Mouse (Mus musculus): ENCODE data around the gene Gpr137.
A peak's percentile ranks its signal among the peaks of the same experiment; 100 is the strongest.

Gene Gpr137

DNA sequence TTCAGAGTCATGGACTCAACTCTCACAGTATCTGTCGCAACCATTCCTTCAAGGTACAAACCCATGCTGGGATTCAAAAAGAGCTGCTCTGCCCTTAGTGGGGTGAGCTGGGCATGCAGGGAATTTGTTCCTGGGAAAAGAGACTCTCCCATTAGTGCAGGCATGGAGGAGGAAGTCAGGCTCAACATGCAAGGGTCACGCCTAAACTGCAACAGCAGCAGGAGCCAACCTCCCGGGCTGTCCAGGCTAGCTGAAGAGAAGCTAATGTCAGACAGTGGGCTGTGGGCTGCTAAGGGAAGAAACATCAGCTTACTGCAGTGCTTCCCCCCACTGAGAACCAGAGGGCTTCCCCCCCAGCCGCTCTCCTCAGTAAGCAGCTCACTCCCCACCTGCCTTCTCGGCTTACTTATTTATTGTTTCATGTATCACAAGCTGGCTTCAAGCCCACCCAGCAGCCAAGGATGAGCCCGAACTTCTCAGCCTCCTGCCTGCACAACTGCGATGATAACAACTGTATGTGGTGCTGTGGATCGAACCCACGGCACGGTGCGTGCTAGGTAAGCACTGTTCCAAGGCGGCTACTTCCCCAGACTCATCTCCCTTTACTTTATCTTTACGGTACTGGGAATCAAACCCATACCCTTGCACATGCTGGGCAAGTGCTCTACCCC is 30.1 kb upstream of the Gpr137 start:
- no peak for DNase-seq

DNA sequence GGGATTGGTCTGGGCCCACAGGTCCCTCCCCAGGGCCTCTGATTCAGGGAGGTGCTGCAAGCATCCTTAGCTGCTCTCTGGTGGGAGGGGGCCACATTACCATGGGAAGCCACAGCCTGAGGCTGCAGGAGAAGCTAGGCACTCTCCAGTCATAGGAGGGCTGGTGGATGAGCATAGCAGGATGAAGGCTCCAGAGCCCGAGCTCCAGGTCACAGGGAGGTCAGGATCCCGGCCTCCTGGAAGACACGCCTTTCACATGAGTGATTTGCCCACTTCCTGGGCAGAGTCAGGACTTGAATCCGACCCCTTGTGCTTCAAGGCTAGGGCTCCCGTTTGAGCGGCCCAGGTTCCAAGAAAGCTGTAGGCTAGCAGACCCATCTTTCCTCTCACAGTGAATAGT is 29.4 kb upstream of the Gpr137 start:
- no peak for DNase-seq

DNA sequence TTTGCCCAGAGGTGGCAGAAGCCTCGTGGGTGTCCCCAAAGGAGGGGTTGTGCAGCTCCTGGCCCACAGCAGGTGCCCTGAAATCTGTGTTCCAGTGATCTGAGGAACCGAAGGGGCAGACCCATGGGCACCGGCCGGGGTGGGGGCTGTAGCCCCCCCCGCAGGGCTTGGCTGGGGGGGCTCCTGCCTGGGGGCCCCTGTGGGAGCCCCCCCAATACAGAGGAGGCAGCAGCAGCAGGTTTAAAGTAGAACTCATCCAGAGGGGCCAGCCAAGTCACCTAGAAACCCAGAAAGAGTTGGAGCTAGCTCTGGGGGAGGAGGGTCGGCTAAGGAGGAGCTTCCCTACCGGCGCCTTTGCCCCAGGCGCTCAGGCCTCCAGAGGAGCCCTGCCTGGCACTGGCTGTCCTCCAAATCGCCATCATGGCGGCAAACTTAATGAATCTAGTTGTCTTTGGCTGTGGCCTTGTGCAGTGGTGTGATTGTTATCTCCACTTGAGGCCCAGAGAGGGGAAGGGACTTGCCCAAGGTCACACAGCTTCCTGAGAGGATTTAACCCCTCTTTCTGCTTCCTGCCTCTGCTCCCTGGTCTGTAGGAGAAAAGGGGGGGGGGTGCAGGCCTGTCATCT is 28.3 kb upstream of the Gpr137 start:
- no peak for DNase-seq

DNA sequence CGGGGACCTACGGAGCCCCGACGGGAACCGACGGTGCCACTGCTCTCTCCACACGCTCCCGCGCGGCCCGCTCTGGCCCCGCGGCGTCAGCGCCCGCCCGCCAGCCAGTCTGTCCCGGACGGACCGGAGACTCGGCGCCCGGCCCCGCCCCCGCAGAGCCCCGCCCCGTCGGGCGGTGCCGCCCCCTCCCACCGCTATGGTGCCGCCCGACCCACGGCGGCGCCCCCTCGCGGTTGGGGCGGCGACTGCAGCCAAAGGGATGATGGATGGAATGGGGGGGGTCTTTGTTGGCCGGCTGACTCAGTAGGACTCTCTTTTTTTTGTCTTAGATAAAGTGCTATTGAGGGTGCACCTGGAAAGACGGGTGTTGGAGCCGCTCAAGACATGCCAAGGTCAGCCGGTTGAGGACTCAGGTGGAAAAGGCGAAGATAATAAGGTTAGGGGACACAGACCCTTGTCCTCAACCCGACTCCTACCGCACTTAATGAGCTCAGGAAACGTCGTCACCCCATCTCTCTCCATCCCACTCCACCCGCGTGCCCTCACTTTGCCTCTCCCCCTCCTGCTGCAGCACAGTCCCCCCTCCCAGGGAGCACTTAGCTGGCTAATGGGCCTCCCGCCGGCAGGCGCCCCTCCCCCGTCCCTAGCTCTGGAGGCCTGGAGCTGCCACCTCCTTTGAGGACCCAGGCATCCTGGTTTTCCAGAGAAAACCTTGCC is 27.5 kb upstream of the Gpr137 start:
- peak; percentile 74 for DNase-seq

DNA sequence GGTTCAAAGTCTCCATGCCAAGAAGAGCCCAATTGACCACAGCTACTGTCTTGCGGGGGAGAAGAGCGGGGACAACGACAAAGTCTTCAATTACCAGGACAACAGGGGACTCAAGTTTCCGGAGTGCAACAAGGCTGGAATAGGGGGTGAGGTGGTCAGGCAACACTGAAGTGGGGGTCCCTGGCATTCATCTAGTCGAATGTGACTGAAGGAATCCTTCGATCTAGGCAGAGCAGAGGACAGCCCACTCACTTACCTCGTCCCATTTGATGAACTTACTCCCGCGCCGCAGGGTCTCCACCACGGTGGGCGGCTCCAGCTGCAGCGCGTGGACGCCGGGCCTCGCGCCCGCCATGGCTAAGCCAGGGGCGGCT is 27.0 kb upstream of the Gpr137 start:
- no peak for DNase-seq

DNA sequence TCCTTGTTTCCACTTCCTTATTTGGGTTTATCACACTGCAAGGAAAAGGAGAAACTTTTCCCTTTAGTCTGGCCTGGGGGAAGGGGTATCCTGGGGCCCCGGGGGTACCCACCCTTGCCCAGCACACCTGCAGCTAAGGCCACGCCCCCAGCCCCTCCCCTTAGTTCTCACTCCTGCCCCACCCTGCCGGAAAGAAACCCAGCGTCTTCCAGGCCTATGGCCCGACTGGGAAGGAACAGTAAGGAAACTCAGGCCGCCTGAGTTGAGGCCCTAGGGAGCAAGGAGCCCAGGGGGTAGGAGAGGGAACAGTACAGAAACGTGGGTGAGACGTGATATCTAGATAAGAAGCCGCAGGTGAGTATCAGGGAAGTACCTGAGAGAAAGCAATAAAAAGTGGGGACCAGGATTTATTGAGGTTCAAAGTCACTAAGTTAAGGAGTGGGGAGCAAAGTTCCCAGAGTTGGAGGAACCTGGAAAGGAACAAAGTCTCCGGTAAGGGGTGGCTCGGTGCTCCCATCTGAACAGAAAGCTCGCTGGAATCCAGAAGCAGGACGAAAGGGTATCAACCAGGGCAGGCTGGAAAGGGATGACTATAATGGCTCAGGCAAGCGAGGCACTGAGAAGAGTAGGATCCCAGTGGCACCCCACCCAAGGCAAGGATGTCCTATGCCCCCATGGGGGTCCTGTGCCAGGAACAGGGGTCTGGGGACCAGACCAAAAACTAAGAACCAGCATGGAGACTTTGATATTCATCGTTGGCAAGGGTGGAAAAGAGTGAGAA is 26.4 kb upstream of the Gpr137 start:
- DNase-seq, result peak; percentile 37

DNA sequence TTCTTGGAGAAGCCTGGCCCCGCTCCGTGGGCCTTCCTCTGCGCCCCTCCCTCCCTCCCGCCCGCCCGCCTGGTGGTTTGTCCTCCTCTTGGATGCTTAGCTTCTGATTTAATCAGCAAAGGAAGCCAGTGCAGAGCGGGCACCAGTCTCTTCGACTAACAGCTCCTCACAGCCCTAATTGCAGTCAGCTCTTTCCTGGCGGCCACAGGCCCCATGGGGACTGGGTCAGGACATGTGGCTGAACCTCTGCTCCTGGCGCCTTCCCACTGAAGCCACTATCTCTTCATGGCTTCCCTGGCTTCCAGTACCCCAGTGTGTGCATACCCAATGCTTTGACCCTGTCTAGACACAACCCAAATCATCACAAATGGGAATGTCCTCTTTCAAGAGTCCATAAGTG is 14.2 kb upstream of the Gpr137 start:
- DNase-seq, result no peak

DNA sequence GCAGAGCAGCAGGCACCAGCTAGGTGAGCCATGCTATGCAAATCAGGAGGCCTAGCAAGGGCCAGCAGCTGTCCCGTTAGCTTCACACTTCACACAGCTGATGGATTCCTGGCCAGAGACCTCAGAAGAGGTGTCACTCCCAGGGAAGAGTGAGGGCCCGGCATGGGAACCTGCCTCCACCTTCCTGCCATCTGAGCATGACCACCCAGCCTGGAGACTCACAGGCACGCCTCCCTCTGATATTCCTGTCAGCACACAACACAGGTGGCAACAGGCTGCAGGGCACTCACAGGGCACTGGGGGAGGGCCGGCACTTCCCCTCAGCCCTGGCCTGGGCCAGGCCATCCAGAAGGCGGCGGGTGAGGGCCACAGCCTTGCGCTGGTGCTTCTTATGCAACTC is 13.1 kb upstream of the Gpr137 start:
- no peak for DNase-seq

DNA sequence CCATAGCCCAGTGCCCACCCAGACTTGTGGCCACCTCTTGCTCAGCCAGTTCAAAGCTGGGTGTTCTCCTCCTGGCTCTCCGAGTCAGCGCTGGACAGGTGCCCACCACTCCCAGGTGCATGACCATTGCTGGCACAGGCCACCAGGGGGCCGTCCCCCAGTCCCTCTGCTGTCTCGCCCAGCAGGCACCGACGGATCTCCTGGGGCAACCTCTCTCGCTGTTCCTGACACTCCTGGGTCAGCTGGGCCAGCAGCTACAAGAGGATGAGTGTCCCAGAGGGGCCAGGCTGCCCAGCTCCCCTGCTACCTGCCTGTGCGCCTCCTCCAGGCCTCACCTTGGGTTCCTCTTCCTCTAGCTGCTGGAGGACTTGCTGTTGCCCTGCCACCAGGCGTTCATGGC is 11.8 kb upstream of the Gpr137 start:
- peak; percentile 36 for DNase-seq

DNA sequence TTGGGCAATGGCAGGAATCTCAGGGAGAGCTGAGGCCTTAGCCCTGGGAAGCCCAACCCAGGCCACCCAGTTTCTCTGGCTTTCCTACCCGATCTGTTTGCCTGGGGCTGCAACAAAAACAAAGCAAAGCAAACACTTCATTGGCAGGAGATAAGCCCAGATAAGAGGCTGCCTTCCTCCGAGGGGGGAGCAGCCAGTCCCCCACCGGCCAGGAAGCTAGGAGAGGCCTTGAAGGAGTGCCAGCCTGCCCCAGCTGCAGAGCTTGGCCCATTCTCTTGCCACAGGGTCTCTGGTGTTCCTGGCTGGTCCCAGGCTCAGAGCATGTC is 10.4 kb upstream of the Gpr137 start:
- peak; percentile 43 for DNase-seq

DNA sequence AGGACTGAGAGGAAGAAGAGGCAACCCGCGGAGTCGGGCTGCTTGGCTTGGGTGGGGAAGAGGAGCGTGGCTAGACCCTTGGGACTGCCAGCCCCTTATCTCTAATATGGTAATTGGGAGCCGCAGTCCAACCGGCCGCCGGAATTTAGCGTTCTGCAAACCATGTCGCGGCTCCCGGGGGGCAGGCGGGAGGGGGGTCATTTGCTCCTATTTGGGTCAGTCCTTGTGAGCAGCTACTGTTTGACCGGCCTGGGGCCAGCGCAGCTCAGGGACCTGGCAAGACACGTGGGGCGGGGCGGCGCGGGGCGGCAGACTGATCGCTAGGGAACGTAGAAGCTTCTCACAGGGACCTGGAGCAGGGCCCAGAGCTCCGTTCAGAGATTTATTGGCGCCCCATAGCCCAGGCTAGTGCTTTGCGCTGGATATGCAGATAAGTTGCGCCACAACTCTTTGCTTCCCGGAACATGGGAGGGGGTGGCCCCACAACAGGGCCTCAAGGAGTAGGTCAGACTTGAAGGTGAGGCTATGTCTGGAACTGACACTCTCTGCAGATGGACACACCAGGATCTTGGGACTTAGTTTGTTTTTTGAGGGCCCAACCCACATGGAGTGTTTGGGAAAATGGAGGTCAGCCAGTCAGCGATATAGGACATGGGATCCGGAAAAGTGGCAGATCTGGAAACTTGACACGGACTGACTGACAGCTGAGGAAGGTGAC is 9.9 kb upstream of the Gpr137 start:
- peak; percentile 58 for DNase-seq

DNA sequence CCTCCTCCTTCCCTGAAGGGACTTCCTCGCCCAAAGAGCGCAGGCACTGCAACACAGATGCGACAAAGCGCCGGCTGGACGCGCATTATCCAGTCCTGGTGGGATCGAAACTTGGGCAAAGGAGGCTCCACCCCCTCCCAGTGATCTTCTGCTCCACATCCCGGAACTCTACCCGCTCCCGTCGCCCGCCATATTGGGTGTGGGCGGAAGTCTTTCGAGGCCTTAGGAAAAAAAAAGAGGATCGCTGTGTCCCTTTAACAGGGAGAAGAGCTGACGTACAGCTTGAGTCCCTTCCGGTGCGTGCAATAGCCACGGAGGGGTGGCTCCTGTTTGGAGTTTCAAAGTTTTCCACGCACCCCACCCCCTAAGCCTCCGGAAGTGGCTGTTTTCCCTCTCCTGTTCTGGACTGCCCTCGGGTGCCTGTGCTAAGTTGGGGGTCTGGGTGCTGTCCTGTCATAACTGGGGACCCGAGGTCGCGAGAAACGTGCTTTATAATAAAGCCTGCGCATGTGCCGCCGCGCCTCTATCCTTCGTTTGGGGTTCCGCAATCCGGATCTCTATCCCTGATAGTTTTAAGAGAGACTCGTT is 9.2 kb upstream of the Gpr137 start:
- DNase-seq, result peak; percentile 85

DNA sequence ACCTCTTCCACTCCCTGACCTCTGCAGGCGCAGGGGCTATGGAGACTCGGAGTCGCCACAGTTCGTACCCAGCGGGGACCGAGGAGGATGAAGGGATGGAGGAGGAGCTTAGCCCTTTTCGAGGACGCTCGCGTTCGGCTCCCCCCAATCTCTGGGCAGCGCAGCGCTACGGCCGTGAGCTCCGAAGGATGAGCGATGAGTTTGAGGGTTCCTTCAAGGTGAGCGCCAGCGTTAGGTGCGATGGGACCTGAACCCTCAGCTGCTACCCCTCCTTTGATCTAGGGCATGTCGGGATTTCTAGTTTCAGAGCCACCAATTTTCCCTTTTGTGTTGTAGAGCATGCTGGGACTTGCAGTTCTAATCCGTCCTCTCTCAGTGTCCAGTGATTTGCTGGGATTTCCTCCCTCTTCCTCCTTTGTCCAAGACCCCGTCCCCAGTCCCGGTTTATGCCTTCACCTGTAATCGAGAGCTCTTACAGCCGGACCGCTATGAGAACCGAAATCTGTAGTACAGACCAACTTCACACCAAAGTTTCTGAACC is 8.4 kb upstream of the Gpr137 start:
- peak; percentile 56 for DNase-seq

DNA sequence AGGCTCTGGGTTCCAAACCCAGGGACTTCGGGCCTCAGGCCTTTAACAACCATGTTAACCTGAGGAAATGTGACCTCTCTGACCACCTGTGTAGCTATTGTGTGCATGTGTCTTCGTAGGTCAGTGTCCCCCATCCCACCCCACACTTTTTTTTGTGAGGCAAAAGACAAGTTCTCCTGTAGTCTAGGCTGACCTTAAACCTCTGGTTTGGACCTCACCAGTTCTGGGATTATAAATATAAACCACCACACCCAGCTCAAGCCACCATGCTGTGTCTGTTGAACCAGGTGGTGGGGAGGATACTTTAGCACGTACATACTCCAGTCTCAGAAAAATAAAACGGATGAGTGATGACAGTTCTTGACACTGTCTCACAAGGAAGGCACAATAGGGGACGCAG is 7.7 kb upstream of the Gpr137 start:
- no peak for DNase-seq

DNA sequence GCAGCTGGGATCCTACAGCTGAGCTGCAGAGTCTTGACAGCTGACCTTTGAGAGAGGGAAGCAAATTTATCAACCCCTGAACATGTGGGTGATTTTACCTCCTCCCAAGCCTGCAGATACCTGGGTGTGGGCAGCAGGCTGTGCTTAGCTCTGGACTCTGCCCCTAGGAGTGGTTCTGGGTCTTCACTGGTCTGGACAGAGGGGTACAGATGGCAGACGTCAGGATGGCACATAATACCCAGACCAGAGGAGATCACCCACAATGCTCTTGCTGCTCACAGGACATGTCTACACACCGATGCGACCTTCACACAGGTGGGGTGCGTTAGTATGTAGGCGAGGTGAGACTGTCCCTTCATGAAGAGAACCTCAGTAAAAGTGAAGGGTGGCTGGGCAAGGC is 7.3 kb upstream of the Gpr137 start:
- DNase-seq, result no peak

DNA sequence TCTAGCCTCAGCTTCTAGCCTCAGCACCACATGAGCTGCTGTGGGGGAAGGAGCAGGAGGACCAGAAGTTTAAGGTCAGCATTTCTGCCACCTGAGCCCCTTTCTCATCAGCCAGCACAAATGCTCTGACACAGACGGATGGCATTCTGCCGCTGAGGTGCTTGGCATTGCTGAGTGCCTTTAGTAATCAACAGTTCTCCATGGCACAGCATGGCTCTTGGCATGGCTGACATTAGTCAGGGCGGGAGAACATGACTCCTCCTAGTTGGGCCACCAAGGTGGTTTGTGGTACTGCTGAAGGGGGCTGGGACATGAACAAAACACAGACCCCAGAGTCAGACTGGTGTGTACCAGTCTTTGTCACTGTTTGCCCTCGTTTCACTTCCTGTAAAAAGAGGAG is 5.9 kb upstream of the Gpr137 start:
- DNase-seq, result no peak

DNA sequence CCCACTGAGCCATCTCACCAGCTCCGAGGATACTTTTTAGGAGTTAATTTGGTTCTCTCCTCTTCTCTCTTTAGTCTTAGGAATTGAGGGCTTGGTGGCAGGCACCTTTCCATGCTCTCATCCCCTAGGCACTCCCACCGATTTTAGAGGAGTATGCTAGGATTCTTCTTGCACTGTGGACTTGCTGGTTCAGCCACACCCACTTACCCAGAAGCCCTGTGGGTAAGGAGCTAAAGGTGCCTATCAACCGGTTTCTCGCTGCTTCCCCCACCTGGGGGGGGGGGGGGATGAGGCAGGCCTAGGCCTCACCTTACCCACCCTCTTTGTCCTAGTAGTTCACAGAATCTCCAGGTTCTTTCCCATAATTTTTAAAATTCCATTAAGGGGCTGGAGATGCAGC is 5.5 kb upstream of the Gpr137 start:
- DNase-seq, result no peak

DNA sequence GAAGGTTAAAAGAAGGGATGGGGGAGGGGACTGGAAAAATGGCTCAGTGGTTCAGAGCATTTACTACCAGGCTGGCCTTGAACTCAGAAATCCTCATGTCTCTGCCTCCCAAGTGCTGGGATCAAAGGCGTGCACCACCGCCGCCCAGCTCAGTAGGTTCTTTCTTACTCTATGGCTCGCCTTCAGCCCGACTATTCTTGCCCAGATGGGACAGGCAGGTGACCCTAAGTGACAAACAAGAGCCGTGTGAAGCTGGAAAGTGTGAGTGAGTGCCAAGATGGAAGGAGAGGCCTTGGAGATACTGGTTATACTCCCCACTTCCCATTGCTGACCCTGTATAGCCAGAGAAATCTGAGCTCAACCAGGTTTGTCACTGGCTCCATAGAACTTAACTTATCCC is 1.4 kb upstream of the Gpr137 start:
- no peak for DNase-seq

DNA sequence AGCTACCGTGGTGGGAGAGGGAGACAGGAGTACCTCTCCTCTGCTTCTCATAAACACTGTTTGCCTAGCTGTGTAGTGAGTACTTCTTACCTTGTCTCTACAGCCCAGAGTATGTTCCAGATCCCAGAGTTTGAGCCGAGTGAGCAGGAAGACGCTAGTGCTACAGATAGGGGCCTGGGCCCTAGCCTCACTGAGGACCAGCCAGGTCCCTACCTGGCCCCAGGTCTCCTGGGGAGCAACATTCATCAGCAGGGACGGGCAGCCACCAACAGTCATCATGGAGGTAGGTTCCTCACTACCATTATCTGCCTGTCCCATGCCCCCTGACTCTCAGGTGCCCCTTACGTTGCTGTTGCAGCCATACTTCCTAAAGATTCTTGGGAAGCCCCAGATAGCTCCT is 484 bp upstream of the Gpr137 start:
- no peak for DNase-seq

DNA sequence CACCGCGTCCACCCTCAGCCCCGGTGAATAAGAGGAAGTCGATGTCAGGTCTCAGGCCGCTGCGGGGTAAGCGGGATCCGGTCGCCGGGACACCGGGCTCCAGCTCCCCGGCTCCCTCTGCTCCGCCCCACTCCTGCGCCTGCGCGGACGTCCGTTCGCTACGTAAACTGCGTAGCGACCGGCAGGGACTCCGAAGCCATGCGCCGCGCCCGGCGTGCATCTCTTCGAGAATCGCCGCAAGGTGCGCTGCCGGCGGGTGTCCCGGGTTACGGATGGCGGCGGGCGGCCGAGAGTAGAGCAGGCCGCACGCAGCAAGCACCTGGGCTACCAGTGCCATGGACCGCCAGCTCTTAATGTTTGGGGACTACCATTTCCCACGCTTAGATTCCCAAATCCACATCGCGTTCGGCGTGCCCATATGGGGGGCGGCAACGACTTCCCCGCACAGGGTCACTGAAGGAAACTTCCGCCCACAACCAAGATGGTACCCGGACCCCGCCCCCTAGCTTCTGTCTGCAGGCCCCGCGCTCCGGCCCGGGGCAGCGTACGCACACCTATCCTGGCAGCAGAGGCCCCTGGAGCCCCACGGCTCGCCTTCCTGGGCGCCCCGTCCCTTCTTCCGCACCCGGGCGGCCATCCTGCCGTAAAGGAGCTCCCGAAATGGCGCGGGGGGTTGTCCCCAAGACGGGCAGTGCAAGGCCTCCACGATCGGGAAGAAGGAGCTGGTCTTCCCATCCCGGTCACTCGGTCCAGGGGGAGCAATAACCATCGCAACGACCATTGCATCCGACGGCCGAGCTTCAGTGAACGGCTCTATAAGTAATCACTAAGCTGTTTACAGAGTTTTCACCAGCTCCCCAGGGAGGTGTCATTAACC is 670 bp downstream of the Gpr137 start, which contains the start of gene Bad:
Gene Bad, plus strand, starts transcription at position 490 of the 877 bp plus-strand sequence.
- peak; percentile 95 for DNase-seq
